9 mouse cellular contexts compared by ENCODE assay signal in genomic region chr2:84380816-84381215, GRCm38 (mm10). TPM values are rescaled to one million over a fixed set of nuclear protein-coding genes. Genes with fewer than 3 reads are reported as not detected.
DNase-seq lines count a peak whose midpoint lies in the region.
"Had no signal": no experiment of that assay in that cellular context is flagged by ENCODE, and none has a peak within 500 bp of the region (broad histone marks: within the 10 kb centered on the region; RNA-seq: fewer than 3 reads in every experiment).

No protein-coding gene starts in this region.

- intact Hi-C loops in heart, postnatal 14 days (cut with DNase I): loop anchor here (5.0 kb wide), 1 partner anchor 84 kb away; no protein-coding TSS in a partner anchor

- DNase-seq in kidney, adult 18-20 months: peak; percentile 48
- no peak for DNase-seq in kidney, adult 11 months
- peak; percentile 12 for DNase-seq in right cerebral cortex, postnatal 25 days
- no peak for DNase-seq in right cerebral cortex, adult 18-20 months
- peak; percentile 34 to 59 for DNase-seq in heart, postnatal 14 days
- DNase-seq in spleen, postnatal 10 days (ENCODE audit: low spot score in 2 of 2): no peak
- DNase-seq in natural killer cell, adult 2 months (ENCODE audit: low spot score in 2 of 2): no peak
- DNase-seq: adrenal gland, postnatal 25 days; thymus, postnatal 36 days had no signal

RNA-seq across cellular contexts. Expression of gene Calcrl, which starts 44.4 kb away (rescaled TPM):
- 10 to 100 TPM; 45.2 to 45.3 TPM for total RNA-seq in heart, postnatal 14 days (2021)

Comparison
In these comparisons a context has a peak if more than half of its experiments do, and no peak if none do; other contexts are left out.
1. DNase-seq: peak in kidney, adult 18-20 months (single experiment), right cerebral cortex, postnatal 25 days (single experiment) and heart, postnatal 14 days (2 of 2); none in kidney, adult 11 months (single experiment), right cerebral cortex, adult 18-20 months (single experiment), spleen, postnatal 10 days (0 of 2) and natural killer cell, adult 2 months (0 of 2).